Mouse (Mus musculus) neural tube, embryonic 10.5 days (tissue): ENCODE data around the gene Arhgef3.
A peak's percentile ranks its signal among the peaks of the same experiment; 100 is the strongest.

Experiments
- DNase-seq: peaks from one replicate; pipeline ENCODE4 v3.0.0-alpha.2; 2017; ENCODE audit warnings: low spot score; ENCODE audit errors: extremely low spot score

The Arhgef3 gene

DNA sequence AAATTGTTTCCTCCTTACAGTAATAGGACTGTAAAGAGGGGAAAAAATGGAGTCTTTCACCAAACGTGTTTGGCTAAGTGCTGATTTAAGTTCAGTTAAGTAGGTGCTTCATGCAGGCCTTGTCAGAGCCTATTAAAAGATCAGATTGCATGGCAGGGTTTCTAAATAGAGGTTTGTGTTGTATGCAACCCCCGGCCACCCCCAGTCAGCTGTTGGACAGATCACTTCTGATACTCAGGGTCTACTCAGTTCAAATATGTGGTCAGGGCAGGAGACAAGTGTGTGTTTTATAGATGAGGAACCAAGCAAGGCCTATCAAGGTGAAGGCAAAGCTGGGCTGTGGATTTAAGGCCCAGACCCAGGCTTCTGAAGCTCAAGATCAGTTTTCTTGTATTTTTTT, 44.1 kb downstream of the Arhgef3 start:
- DNase-seq: no peak

DNA sequence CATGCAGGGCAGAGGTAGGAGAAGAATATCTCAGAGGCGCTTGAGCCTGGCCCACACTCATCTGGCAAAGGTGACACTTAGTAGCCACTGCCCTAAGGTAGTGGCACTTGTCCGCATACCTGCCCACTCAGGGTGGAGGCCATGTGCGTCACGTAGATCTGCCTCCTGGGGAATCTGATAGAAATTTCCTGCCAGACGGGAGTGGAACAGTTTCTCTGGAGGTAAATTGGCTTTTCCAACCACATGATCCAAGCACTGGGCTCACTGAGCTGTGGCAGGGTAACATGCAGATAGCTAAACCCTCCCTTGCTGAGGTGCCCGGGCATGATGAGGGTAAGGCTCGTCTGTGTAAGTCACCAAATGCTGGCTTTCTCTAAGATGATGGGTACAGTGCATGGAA, 46.1 kb downstream of the Arhgef3 start:
- no peak for DNase-seq

DNA sequence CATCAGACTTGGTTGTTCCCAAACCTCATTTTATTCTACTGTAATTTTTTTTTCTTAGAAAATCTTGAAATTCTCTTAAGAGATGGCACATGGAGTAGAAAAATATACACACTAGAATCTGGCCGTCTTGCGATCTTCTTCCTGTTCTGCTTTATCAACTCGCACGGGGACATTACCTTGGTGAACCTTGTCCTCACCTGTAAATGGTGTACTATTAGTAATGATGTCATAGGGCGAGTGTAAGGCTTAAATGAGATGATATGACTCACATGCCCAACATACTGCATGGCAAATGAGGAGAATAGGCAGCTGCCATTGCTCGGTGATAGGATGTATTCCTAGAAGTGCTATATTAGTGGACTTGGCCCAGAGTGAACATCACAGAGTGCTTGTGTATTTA, 49.9 kb downstream of the Arhgef3 start:
- no peak for DNase-seq

DNA sequence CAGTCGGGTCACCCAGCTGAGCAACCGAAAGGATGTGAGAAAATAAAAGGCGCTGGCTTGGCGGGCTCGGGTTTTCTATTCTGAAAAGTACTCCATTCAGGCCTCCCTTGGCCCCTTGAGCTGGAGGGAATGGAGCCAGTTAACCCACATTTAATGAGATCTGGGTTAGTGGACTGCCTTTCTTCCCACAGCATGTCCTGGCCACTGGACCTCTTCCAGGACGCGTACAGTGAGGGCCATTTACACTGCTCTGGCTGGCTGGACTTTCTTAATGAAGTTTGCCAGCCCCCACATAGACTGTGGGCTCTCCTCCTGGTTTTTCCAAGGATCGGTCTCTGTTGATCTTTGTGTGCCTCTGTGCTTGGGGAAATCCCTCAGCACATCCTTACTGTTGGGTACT, 52.1 kb downstream of the Arhgef3 start:
- DNase-seq: no peak

DNA sequence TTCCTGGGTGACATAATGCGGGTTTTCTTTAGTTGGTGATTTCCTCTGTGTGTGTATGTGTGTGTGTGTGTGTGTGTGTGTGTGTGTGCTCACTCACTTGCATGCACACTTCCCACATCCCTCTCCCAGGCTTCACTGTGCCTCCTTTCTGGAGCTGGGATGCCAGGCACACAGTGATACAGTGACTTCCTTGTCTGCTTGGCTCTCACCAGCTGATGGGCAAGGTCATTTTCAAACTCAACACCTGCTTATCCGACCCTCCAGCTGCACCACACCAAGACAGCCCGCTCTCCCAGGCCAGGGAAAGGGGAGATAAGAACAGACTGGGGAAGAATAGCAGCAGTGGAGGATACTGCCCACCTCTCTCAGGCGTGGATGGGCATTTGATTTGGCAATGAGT, 52.5 kb downstream of the Arhgef3 start:
- DNase-seq: no peak

DNA sequence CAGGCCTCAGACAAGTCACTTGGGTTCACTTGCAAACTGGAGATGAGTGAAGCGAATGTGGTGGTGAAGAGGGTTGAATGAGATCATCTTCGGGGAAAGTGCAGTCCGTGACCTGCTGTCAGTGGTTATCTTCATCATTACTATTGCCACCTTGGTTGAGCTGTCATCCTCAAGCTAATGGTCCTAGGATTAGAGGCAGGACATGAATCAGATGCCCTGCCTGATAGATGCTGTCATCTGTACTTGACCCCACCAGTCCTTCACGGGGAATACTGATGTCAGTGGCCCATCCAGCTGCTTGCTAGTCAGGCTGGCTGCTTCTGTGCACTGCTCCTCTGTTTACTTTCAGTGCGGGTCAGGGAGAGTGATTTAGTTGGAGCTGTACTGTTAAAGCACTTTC, 53.7 kb downstream of the Arhgef3 start:
- DNase-seq: no peak

DNA sequence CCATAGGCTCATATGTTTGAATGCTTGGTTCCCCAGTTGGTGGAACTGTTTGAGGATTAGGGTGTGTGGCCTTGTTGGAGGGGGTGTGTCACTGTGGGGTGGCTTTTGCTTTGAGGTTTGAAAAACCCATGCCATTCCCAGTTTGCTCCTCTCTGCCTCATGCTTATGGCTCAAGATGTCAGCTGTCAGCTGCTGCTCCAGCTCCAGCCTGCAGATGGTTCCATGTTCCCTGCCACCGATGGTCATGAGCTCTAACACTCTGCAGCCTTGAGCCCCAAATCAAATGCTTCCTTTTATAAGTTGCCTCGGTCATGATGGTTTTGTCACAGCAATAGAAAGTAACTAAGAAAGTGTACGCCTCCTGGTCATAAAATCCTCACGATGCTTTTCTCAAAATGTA, 54.6 kb downstream of the Arhgef3 start:
- no peak for DNase-seq

DNA sequence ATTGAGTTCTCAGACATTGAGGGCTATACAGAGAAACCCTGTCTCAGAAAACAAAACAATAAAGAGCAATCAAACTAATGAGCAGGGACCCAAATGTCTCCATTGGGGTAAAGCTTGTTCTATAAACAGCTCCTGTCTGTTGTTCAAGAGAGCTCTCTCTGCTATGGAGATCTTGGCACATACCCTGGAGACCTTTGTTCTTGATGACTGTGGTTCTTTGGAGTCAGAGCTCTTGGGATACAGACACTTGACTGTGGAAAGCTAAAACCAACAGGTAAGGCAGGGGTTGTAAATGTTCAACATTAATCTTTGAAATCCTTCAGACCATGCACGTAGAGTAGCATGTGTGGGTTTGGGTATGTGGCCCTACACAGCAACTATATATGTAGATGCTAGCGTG, 55.7 kb downstream of the Arhgef3 start:
- no peak for DNase-seq

DNA sequence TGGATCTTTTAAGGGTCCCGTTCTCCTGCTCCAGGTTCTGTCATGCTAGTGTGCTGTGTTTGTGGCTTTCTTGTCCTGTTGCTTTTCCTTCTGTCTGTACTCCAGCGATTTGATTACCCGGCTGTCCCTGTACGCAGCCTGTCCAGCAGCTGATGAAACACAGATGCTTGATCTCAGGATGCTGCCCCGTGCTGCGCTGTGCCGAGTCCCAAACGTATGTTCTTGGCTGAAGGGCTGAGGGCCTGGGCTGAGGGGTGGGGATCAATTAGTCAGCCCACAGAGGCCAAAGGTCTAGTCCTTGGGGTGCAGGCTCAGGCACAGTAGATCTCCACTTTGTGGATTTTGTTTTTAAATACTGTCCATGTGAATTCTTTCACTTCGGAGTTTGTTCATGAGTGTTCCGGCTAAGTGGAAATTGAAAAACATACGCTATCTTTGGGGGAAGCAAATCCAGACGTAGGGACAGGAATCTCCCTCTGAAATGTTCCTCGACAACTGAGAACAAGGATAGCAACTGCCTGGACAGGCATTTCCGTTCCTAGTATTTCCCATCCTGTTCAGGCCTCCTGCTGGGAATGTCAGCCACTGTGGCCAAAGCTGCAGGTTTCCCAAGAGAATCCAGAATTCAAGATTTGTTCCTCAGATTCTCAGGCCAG, 56.6 kb downstream of the Arhgef3 start:
- peak; percentile 37 for DNase-seq

DNA sequence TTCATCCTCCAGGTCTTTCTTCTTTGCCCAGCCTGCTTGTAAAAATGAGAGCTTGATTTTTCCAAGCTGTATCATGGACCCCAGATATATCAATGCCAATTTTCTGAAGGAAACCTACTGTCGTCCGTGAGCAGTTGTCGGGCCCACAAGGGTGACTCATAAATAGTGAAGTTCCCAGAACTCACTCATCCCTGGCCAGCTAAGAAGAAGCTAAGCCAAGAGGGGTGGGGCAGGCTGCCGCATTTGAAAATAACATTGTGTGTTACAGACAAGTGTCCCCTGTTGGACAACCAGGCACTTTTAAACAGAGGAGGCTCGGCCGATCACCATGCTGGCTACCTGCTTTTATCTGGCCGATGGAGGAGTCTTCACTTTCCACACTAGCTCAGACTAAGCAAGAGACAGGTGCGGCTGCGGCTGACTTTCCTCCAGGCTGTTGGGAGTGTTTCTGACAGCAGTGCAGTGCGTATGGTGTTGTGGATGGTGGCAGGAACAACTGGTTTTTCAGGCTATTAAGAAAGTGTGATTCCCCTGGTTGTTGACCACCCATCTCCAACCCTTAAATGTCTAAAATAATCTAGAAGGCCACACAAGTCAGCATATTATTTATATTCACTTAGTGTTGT, 58.6 kb downstream of the Arhgef3 start:
- no peak for DNase-seq

DNA sequence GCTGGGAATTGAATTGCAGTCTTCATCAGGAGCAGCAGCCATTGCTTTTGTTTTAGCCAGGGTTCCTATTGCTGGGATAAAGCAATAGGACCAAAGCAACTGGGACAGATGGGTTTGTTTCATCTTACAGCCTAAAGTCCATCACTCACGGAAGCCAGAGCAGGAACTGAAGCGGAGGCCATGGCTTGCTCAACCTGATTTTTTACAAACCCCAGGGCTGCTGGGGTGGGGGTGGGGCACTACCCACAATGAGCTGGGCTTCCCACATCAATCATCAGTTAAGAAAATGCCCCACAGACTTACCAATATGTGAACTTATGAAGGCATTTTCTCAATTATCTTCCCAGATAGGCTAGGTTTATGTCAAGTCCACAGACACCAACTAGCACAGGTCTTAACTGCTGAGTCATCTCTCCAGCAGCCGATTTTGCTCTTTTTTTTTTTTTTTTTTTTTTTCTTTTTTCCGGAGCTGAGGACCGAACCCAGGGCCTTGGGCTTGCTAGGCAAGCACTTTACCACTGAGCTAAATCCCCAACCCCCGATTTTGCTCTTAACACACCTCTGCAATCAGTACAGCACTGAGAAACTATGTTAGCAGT, 59.6 kb downstream of the Arhgef3 start:
- DNase-seq: no peak

DNA sequence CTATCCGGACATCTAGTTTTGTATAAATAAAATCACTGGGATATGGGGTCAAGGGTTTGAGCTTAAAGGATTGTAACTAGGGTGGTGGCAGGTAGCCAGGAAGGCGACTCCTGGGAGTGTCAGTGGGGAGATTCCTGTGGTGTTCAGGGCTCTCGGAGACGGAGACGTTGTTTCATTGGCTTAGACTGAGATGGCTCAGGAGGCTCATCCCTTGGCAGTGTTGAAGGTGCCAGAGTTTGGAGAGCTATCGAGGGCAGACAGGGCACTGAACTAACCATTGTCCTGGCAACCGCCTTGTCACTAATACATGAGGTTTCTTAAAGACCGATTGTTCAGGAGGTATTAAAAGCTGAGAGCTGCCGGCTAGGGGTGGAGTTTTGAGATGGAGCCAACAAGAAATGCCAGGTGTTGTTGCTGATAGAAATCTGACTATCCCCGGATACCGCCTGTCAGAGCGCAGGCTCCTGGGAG, 60.2 kb downstream of the Arhgef3 start:
- no peak for DNase-seq

DNA sequence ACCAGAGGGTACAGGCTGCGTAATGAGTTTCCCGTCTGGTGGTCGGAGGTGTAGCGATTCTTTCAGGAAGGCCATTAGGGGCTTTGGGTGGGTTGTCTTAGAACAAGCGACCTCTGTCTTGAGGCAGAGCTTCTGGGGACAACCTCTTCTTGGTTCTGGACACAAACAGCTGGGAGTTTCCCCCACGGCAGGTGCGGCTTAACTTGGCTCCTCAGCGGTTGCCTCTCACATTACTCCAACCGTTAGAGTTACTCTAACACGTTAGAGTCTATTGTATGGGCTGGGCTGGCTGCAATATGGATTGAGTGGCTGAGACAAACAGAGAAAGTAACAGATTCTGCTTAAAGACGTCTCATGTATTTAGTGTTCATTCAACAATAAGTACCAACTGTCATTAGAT, 60.6 kb downstream of the Arhgef3 start:
- no peak for DNase-seq

DNA sequence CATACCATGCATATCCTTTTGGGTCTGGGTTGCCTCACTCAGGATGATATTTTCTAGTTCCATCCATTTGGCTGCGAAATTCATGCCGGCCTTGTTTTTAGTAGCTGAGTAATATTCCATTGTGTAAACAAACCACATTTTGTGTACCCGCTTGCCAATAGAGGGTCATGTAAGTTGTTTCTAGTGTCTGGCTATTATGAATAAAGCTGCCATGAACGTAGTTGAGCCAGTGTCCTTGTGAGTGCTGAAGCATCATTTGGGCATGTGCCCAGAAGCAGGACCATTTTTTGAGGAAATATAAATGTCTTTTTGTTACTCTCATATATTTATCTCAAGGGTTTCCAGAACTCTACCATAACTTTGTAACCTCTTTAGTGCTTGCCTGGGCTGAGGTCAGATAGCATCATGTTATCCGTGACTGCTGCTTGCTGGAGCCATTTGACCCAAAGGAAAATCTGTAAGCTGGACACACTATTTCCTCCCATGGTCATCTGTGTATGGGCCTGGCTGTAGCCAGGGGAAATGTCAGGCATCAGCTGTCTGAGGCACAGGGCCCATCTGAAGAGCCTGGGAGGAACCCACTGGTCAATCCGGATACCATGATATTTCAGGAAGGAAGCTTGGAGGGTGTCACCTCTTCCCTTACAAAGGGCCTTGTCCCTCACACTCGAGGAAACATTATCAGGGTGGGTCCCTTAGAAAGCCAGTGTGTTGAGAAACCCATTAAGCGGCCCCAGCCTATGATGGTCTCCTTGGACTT, 63.3 kb downstream of the Arhgef3 start:
- no peak for DNase-seq

DNA sequence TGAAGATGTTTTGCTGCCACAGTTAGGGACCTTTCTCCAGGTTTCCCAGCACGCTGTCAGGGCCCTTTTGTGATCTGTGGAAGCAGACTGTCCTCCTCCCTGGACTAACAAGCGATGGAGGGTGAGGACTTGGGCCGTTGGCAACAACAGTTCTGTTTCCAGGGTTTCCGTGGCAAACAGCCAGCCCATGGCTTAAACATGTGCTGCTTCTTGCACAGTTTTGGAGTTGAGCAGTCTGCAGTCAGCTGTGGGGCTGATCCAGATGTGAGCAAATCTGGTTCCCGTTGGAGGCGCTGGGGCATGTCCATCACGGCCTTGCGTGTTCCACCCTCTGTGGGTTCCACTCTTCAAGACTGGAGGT, 63.8 kb downstream of the Arhgef3 start:
- no peak for DNase-seq

DNA sequence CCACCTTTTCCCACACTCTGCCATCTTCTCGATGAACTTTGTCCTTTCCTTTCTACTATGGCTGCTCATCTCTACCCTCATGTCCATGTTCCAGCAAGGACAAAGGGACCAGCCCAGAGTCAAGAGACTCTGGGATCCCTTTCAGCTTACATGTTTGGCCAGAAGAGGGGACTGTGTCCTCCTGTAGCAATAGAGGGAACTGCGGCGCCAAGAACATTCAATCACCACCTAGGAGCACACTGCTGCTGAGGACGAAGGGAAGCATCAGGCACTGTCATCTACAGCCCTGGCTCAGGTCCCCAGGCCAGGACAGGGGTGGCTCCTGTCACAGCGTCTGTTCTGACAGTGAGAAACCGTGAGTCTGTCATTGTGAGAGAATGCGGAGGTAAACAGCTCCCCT, 65.1 kb downstream of the Arhgef3 start:
- DNase-seq: no peak

DNA sequence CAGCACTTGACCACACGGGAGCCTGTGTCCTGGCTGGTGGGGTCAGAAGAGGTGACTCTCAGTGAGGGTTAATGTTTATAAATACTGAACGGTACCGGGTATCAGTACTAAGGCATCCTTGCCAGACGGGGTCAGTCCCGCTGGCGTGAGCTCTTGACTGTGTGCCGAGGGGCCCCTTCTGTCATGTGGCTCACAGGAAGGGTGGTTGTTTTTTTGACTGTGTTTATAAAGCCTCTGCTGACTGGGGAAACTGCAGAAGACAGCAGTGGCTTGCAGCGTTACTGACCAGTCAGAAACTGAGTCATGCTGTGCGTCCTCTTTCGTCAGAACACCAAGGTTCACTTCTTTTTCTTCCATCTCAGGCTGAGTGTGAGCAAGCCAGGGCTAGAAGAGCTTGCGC, 67.4 kb downstream of the Arhgef3 start:
- DNase-seq: no peak

DNA sequence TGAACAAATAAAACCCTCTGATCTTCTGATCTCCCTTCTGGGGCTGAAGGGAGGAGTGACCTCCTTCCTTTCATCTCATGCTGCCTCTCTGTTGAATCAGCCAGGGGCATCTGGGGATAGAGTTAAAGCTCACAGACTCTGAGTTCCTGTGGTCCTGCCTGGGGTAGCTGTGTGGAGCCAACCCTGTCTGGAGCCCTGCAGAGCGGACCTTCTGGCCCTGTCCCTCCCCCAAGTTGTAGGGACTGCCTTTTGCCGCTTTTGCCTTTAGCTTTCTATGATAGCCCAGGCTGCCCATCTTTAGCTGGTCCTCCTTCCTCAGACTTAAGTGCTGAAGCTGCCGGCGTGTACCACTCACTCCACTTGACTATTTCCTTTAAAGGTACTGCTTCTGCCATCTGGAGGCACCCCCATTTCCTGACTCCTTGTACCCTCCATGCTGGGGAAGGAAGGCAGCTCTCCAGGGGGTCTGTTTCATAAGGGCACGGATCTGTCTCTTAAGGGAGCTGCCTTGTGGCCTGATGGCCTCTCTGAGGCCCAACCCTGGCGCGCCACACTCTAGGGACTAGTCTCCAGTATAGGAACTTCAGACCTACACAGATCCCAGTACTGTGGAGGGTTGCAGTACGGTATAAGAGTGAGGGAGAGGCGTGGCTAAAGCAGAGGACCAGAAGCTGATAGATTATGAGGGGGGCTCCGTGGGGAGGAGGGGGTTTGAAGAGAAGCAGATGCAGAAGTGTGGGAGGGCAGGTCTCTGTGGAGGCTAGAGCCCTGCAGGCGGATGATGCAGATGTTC, 68.1 kb downstream of the Arhgef3 start:
- DNase-seq: no peak

DNA sequence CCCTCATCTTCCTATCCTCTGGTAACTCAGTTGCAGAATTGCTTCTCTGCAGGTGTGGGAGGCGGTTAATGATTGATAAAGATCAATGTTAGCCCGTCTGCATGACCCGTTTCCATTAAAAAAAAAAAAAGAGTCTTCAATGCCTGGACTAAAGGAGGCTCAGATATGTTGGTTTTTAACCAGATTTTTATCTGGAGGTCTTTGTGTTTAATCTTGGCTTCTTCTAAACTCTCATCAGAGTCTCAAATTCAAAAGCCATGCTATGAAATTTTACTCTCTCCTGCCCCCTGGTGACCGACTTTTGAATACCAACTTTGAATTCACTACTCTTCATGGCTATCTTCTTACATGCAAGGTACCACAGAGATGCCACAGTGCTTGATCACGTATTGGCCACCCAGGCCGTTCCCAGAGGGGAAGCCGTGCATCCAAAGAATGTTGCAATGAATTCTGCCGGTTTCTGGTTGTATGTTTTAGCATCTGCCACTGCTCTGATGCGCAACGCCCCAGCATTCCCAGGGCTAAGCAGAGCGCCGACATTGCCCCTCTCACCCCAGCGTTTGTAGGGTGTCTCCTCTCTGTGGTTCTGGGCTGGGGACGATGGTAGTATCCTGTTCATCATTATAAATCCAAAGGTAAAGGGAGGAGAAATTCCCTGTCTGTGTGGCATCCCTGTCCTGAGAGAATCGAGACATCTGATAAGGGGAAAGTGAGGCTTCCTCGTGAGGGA, 69.0 kb downstream of the Arhgef3 start:
- peak; percentile 70 for DNase-seq

DNA sequence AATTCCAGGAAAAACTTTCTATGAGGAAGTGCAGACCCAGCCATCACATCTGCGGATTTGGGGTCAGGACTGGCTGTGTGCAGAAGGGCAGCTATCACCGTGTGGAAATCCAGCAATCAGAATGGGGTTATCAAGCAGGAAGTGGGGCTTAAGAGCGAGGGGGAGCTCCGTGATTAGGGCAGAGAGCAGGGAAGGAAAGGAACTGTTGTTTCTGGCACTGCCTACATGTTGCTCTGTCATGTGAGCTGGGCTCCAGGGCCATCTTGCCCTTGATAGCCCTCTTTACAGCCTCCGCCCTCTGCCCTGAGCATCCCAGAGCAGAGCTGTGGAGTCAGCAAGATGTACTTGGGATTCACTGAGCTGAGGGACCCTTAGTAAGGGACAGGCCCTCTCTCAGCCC, 71.2 kb downstream of the Arhgef3 start:
- no peak for DNase-seq

DNA sequence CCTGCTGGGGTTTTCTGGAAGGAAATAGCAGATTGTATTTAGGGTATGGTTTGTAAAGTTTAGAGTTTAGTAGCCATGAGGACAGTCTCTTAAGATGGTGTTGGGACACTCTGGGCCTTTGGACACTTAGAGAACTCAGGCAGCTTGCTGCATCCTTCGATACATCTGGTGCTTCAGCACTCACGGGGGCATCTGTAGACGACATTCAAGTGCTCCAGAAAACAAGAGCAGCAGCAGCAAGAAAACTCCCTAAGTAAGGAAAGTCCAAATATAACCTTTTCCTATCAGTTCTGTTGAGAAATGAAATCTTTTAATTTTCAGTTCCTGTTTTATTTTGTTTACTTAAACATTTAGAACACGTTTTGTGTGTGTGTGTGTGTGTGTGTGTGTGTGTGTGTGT, 71.9 kb downstream of the Arhgef3 start:
- no peak for DNase-seq
